In the genomic region with DNA sequence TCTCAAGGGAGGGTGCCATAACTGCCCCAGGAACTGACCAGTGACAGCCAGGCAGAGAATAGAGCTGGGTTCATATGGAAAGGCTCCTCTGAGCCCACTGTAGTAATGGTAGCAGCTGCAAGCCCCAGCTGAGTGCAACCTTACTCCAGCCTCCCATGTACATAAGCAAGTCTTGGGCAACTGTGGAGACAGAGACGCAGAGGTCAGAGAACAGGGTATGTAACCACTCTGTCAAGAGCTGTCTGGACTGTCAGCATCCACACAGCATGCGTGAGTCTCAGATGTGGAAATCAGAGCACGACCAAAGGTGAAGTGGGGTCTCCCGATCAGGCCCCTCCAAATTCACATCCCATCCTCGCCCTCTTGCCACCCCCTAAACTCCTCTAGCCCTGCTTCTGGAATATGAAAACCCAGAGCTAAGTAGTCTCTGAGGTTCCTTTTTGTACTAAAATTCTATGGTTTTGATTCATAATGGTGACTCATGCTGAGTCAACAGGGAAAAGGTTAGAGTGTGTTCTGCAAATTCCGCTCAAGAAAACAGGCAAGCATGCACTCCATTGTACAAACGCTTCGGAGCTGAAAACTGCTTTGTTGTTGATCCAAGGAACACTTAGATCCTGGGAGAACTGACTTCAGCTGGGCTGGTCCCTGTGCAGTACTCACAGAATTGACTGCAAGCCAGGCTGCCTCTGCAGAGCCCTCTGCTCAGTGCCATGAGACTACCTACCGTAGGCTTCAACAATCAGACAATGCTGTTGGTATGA, we compare ENCODE assay signal across 11 mouse cellular contexts. TPM values are rescaled to one million over a fixed set of nuclear protein-coding genes. Genes with fewer than 3 reads are reported as not detected.
DNase-seq lines count a peak whose midpoint lies in the region; ATAC-seq and TF ChIP-seq lines count a peak whose summit lies in the region.
"Had no signal": no experiment of that assay in that cellular context is flagged by ENCODE, and none has a peak within 500 bp of the region (broad histone marks: within the 10 kb centered on the region; RNA-seq: fewer than 3 reads in every experiment).

No protein-coding gene starts in this region.

- H3K4me3 ChIP-seq in heart, adult 2 months: no peak overlapping the region
- no peak overlapping the region for H3K4me3 ChIP-seq in embryonic fibroblast, embryonic 13.5 days (ENCODE audit: insufficient read depth, low read length)
- no peak overlapping the region for H3K4me3 ChIP-seq in midbrain, embryonic 14.5 days (replicated peaks; ENCODE audit: low read depth, low read length)
- H3K4me3 ChIP-seq: hindbrain, embryonic 10.5 days had no signal

- peak; percentile 28 for DNase-seq in heart, adult 8-10 months (ENCODE audit: low spot score)
- DNase-seq in heart, adult 2 months: no peak
- DNase-seq in Muller cell, postnatal 12 days (ENCODE audit: inconsistent ontology term): peak; percentile 92
- peak; percentile 80 for DNase-seq in lung, postnatal 25 days (ENCODE audit: low spot score)
- no peak for DNase-seq in cerebellum, adult 11 months
- DNase-seq in neural tube, embryonic 10.5 days (ENCODE audit: extremely low spot score, low spot score): no peak
- no peak for DNase-seq in midbrain, embryonic 14.5 days
- DNase-seq: kidney, postnatal 25 days had no signal

- H3K27me3 ChIP-seq in heart, adult 2 months (ENCODE audit: control insufficient read depth, insufficient read depth, low read length): no peaks in the 10 kb centered on the region
- H3K27me3 ChIP-seq in midbrain, embryonic 14.5 days (ENCODE audit: control insufficient read depth, insufficient read depth, low read length): no peaks in the 10 kb centered on the region

- no peak overlapping the region for H3K4me2 ChIP-seq in midbrain, embryonic 14.5 days (ENCODE audit: low read length)
- H3K4me2 ChIP-seq: liver, embryonic 11.5 days had no signal

- H3K9ac ChIP-seq in heart, adult 2 months (ENCODE audit: low read depth, low read length): no peak overlapping the region
- no peak overlapping the region for H3K9ac ChIP-seq in midbrain, embryonic 14.5 days (replicated peaks; ENCODE audit: low read length)

- WGBS in heart, adult 2 months: 83% methylated on average over 9 of the region's 9 CpGs
- WGBS in midbrain, embryonic 14.5 days: 86% methylated on average over 9 of the region's 9 CpGs

- no peak for TF ChIP-seq EP300 in heart, adult 2 months (IDR thresholded peaks at IDR 0.05; ENCODE audit: insufficient read depth, low read depth, low read length)

- H3K79me2 ChIP-seq in heart, adult 2 months (replicated peaks; ENCODE audit: control insufficient read depth, insufficient read depth, low read length): no peaks in the 10 kb centered on the region

- no peak overlapping the region for H3K27ac ChIP-seq in heart, adult 2 months
- H3K27ac ChIP-seq in embryonic fibroblast, embryonic 13.5 days (ENCODE audit: insufficient read depth, low read length): peak overlapping the region; percentile 82
- no peak overlapping the region for H3K27ac ChIP-seq in midbrain, embryonic 14.5 days (replicated peaks; ENCODE audit: low read depth, low read length)
- H3K27ac ChIP-seq: hindbrain, embryonic 10.5 days had no signal

- no peak for TF ChIP-seq CTCF in heart, adult 2 months (IDR thresholded peaks at IDR 0.05)
- TF ChIP-seq CTCF in embryonic fibroblast, embryonic 13.5 days (IDR thresholded peaks at IDR 0.05; ENCODE audit: borderline replicate concordance, insufficient read depth, low read length): no peak

- ATAC-seq in midbrain, embryonic 14.5 days (ENCODE audit: low FRiP score, low TSS enrichment): no peak

- TF ChIP-seq POLR2A in heart, adult 2 months (IDR thresholded peaks at IDR 0.05; ENCODE audit: insufficient read depth, low read depth, low read length): no peak
- TF ChIP-seq POLR2A in embryonic fibroblast, embryonic 13.5 days (IDR thresholded peaks at IDR 0.05; ENCODE audit: low read depth, low read length): no peak

- intact Hi-C loops in heart, adult 2 months (cut with DNase I): no loop called here

- no peaks in the 10 kb centered on the region for H3K9me3 ChIP-seq in midbrain, embryonic 14.5 days (ENCODE audit: control insufficient read depth, low read length)

- H3K36me3 ChIP-seq in heart, adult 2 months (ENCODE audit: control insufficient read depth, insufficient read depth, low read length): no peaks in the 10 kb centered on the region
- no peaks in the 10 kb centered on the region for H3K36me3 ChIP-seq in midbrain, embryonic 14.5 days (ENCODE audit: control insufficient read depth, insufficient read depth, low read length)
- H3K36me3 ChIP-seq: hindbrain, embryonic 10.5 days had no signal

- H3K4me1 ChIP-seq in heart, adult 2 months (ENCODE audit: control insufficient read depth, insufficient read depth, low read length): no peaks in the 10 kb centered on the region
- H3K4me1 ChIP-seq in embryonic fibroblast, embryonic 13.5 days (ENCODE audit: control insufficient read depth, insufficient read depth, low read length): peaks cover 5% of the 10 kb centered on the region; the same call in 1 of the 2 replicates
- 0 out of 2 replicates have a peak, but pooled peaks cover 6% of the 10 kb centered on the region for H3K4me1 ChIP-seq in midbrain, embryonic 14.5 days (ENCODE audit: control insufficient read depth, insufficient read depth, low read length)

RNA-seq across cellular contexts. Expression of gene Agpat4, which starts 23.5 kb away (rescaled TPM):
- 1 to 10 TPM; 2.5 to 3.8 (median 3.4) TPM for total RNA-seq in heart, adult 8-10 months (2022)
- 1 to 10 TPM; 4.4 to 5.3 TPM for total RNA-seq in heart, adult 2 months (2021)
- polyA plus RNA-seq in heart, adult 2 months (2012; rRNA removed): 4.8 and 5.2 TPM in 2 replicates
- polyA plus RNA-seq in embryonic fibroblast, embryonic 13.5 days (2011; ENCODE audit: insufficient read length, low read depth, missing spikeins): 34.4 and 37.0 TPM in 2 replicates
- 30.9 and 31.3 TPM in 2 replicates for polyA plus RNA-seq in midbrain, embryonic 14.5 days (2014; fragmentation: Nextera tagmentation; extraction: Ambion mirVana)

Comparison
In these comparisons a context has a peak if more than half of its experiments do, and no peak if none do; other contexts are left out.
1. DNase-seq: peak in heart, adult 8-10 months (single experiment), Muller cell, postnatal 12 days (single experiment) and lung, postnatal 25 days (single experiment); none in heart, adult 2 months (0 of 2), cerebellum, adult 11 months (single experiment), neural tube, embryonic 10.5 days (single experiment) and midbrain, embryonic 14.5 days (single experiment).